Mouse (Mus musculus): Measurements from ENCODE around the gene C9.

The C9 gene

DNA sequence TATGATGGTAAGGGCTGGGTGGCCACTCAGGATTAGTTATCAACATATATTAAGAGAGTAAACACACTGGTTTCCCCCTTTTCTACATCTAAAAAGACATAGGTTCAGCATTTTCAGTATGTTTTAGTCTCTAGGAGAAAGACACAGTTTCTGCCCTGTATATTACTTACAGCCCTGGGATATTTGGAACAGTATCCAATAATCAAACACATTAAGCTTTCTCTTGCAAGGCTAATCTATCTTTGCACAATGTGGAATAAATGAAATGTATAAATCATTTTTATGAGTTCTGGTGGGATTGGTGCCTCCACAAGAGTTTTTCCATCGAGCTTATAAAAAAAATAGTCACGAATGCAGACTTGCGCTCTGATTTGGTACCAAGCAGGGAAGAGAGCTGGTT is 24.3 kb downstream of the C9 start:
- no peak for DNase-seq (ENCODE audit: low spot score in 2 of 2)

DNA sequence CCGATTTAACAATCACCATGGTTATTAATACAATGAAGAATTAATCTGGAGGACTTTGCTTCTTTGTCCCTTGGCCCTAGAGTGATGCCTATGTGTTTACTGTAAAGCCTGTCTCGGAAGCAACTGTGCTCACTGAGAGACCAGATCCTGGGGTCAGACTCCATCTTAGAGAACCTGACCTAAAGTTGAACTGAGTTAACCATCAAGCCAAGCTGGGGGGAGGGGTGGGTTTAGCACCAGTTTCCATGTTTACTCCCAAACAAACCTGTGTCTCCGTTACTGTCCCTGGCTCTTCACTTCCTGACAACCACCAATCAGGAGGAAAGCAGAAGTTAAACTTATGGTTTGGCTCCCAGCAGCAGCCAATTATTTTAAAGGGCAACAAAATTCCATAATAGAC is 38.4 kb downstream of the C9 start:
- no peak for DNase-seq (ENCODE audit: low spot score in 2 of 2)

DNA sequence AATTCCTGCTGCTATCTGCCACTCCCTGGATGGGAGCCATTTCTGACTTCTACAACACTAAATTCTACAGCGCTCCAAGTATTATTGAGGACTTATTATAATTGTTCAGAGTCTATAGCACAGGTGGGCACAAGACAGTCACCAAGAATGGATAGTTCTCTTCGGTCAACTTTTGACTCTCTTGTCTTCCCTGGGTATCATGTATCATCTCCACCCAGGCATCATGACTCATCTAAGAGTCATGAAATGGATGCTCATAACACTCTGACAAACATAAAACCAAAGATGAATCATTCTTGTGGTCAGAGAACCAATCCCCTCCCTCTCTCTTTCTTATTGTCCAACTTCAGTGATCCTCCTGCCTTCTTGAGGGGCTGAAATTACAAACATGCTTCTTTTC is 47.3 kb downstream of the C9 start:
- DNase-seq (ENCODE audit: low spot score in 2 of 2): no peak

DNA sequence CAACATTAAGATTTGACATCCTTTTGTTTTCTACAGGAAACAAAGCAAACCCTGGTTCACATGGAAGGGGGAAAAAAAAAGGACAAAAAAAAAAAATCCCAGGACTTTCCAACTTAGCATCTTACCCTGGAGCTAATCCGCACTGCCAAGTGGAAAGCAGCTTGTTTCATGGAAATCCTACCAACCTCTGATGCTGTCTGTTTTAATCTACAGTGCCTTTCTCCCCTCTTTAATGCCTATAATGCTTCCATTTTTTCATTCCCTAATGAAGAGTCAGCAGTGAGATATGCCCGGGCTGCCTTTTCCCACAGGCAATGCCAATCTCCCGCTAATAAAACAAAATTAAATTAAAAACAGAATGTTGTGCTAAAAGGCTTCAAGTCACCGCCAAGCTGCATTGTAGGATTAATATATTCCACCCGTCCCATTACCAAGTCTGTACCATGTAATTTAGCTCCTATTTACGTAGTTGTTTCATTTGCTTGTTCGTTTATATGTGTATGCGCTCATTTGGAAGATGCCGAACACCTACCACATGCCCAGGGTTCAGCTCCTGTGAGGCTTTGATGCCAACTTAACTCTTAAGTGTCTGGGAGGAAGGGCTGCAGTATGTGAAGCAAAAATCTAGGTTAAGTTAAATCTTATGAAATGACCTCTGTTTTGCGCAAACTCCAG is 53.4 kb downstream of the C9 start:
- DNase-seq (ENCODE audit: low spot score in 2 of 2): no peak

DNA sequence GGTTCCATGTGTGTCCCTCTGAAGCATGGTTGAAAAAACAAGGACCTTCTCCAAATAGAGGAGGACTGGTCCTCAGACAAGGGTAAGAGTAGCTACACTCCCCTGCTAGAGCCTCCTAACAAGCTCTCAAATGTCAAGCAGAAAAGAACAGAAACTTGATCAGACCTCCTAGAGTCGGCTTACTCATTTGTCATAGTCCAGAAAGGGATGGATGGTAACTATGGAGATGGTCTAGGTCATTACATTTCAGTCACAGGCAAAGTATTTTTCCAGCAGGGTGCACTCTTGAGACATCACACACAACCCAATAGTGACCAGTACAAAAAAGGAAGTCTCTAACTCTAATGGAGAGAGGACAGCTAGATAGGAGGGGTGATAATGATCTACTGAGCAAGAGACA is 55.7 kb downstream of the C9 start:
- no peak for DNase-seq (ENCODE audit: low spot score in 2 of 2)

DNA sequence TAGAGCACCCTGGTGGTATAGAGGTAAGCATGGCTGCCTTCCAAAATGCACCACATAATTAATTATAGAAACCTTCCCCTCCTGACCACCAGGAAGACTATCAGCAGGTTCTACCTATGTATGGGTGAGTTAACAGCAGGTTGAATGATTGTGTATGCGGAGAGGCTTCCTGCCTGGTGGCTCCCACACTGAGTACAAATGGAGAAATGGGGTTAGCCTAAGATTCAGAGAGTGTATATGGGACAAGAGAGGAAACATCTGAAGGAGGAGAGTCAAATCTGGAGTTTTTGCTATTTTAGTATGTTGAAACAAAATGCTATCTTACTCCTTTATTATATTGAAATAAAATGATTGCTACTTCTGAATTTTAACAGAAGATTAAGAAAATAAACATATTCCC is 72.4 kb downstream of the C9 start:
- DNase-seq (ENCODE audit: low spot score in 2 of 2): no peak

DNA sequence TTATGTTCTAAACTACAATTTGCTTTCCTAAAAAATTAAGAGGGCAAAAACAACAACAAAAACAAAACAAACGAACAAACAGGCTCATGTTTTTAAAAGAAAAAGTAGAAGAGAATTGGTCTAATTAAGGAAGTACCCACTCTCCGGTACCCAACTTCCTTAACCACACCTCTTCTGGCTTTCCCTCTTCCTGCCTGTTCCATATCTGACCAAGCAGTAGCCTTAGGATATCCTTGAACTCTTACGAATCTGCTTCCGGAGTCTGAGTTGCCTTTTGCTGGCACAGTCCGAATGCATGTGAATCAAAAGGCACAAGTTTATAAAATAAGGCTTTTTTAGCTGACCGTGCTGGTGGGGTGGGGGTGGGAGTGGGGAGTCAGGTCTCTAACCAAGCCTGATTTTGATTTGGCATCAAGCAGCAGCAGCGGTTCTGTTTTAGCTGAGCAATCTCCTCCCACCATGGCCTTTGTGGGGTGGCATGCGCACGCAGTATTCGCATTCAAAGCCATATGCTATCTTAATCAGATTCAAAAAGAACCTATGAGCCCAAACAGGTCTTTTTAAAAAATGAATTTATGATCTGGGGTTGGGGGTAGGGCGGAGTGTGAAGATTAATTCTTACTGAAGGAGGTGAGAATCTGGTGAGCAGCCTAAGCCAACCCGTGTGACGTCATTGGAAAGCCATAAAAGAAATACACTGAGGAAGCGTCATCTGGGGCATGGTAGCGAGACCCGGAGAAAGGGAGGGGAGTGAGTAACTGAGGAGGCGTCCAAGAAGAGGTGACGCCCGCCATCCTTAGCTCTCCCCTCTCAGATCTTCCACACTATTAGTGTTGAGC is 74.5 kb downstream of the C9 start:
- DNase-seq (ENCODE audit: low spot score in 2 of 2): no peak

DNA sequence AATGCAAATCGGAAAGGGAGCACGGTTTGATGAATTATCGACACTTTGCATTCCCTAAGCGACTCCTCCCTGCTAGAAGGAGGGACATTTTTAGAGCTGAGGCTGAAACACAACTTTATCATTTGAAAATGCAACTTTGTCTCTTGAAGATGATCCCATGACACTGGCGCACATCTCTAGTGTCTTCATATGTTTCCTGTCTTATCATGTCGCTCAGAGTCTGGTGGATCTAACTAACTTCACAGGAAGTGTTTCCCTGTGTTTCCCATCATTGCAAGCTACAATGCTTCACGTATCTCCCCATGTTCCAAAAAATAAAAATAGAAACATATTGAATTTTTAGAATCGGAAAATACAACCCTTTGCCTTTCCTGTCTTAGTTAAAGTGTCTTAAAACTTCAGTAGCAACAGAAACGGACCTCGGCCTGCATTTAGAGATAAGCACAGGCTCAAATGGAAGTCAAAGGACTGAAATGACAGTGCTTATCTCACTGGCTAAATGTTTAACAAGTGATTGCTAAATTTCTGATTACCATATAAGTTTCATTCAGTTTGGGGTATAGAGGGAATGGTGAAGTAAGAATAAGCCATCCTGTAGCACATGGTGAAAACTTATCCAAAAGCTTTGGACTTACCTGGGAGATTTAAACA is 75.5 kb downstream of the C9 start:
- DNase-seq (ENCODE audit: low spot score in 2 of 2): no peak

DNA sequence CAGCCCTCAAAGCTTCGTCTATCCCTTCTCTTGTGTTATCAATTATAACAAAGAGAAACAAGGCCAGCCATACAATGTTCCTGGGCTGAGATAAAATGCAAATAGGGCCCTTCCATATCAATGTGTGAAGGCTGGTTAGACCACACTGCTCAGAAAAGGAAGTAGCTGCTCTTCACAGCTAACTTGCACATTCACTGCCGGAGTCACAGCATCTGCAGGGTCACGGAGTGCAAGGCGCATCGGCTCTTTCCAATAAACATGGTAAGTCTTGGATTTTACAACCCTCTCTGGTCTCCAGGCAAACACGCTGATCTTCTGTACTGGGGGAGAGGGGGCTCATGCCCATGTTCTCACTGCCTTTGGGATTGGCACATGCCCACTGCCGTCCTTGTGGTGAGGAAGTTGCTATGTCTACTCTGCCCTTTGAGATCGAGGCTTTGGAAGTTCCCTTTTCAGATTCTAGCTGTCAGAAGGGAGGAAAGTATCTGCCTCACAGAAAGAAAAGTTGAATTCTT is 77.6 kb downstream of the C9 start, which contains the start of gene Fyb:
Gene Fyb, plus strand, starts transcription at position 201 of the 515 bp plus-strand sequence.
- DNase-seq (ENCODE audit: low spot score in 2 of 2): no peak

DNA sequence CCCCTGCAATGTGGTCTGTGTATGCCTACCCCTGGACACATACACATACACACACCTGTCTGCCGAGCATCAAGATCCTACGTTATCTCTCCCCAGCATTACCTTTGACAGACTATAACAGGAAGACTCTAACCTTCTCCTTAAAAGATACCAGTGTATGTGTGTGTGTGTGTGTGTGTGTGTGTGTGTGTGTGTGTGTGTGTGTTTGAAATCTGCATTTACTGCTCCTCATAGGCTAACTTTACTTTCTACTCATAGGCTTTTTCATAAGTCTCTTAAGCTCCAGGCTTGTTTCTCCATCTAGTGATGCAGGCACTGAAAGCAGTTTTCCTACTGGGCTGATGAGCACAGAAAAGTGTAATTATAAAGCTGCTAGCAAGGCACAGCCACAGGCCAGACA is 79.7 kb downstream of the C9 start:
- no peak for DNase-seq (ENCODE audit: low spot score in 2 of 2)

DNA sequence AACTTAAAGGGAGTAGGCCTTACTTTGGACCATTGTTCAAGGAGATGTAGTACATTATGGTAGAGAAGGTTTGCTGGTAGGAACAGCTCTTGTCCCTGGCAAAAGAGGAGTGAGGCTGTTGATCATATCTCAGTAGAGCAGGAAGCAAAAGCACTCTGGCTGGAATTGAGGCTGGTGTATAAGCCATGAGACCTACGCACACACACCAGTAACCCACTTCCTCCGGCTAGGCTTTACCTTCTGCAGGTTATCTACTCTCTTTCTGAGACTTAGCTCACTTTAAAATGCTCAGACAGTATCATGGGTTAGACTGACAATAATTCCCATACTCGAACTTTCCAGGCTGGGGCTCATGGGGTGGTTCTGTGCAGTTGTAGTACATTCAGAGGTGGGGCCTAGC is 80.3 kb downstream of the C9 start:
- DNase-seq (ENCODE audit: low spot score in 2 of 2): no peak

DNA sequence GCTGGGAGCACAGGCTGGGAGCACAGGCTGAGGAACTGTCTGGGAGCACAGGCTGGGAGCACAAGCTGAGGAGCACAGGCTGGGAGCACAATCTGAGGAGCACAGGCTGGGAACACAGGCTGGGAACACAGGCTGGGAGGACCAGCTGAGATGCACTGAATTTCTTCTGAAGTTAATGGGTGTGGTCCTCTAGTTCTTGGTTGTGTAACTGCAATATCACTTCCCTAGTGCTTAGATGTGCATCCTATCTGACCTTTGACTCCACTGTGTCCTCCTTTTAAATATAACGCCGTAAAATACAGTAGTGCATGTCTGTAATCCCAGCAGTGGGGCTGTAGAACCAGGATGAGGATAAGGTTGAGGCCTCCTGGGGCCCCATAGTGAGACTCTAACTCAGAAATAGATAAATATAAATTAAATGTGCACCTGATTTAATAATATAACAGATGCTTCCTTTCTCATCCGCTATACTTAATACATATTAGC is 88.8 kb downstream of the C9 start:
- no peak for DNase-seq (ENCODE audit: low spot score in 2 of 2)

DNA sequence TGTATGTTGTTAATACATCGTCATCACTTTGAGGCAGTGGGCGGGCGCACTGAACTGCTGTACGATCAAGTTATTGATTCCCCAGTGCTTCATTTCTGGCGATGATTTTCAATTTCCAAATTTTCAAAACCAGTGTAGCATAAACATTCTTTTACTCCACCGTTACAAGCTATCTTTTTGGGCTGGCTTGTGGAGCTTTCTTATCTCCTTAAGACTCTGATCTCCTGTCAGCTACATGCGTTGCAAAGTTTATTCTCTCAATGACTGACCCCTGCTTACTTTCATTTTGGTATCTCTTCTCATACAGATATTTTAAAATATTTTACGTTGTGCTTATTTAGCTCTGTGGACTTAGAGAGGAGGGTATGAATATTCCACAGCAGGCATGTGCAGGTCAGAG is 89.5 kb downstream of the C9 start:
- no peak for DNase-seq (ENCODE audit: low spot score in 2 of 2)

DNA sequence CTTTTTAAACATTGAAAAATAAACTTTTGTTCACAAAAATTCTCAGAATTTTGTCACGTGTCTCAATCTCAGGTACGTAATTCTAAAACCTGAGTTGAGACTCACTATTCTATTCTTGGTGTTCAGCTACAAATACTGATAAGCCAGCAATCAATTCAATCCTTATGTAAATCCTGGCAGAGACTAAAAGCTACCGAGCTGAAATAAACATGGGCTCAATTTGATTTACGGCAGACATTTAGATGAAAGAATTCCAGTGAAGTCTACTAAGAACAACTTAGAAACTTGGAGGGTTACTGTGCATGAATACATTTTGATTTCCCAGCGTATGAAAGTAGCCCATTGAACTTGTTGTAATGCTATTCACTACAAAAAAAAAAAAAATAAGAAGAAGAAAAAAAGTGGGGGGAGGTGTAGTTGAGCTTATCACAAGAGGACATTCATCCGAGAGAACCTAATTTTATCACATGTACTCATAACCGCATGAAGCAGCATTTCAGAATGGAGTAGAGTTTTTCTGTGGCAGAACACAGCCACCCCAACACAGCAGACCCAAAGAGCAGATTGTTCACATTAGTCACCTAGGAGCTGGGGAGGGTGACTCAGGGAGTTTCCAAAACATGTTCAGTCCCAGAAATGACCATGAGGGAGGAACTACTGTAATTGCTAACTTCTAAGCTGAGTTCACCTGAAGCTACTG is 94.7 kb downstream of the C9 start:
- DNase-seq (ENCODE audit: low spot score in 2 of 2): no peak
